Mouse (Mus musculus): ENCODE data around the gene Fam76a. TPM values are rescaled to one million over a fixed set of nuclear protein-coding genes. Genes with fewer than 3 reads are reported as not detected.

Fam76a gene
- total and polyA plus RNA-seq, 3 experiments: 13.3 to 45.1 (median 29.5) TPM

- no peaks in the 10 kb centered on the region for H3K36me3 ChIP-seq (ENCODE audit: control insufficient read depth, insufficient read depth, low read length)
- TF ChIP-seq EP300 (IDR thresholded peaks at IDR 0.05; ENCODE audit: insufficient read depth, low read depth, low read length) (no peak), CTCF (IDR thresholded peaks at IDR 0.05) (no peak), POLR2A (IDR thresholded peaks at IDR 0.05; ENCODE audit: insufficient read depth, low read depth, low read length) (no peak)
- no peaks in the 10 kb centered on the region for H3K27me3 ChIP-seq (ENCODE audit: control insufficient read depth, insufficient read depth, low read length)
- H3K4me3 ChIP-seq: no peak overlapping the region
- no peaks in the 10 kb centered on the region for H3K79me2 ChIP-seq (replicated peaks; ENCODE audit: control insufficient read depth, insufficient read depth, low read length)
- no peak for DNase-seq
- no peak overlapping the region for H3K9ac ChIP-seq (ENCODE audit: low read depth, low read length)
- 21% methylated on average over 2 of the region's 2 CpGs for WGBS
- no peak overlapping the region for H3K27ac ChIP-seq
- peaks cover 27% of the 10 kb centered on the region for H3K4me1 ChIP-seq (ENCODE audit: control insufficient read depth, insufficient read depth, low read length)
- intact Hi-C loops (cut with DNase I): no loop called here
Measured at GRCm38 (mm10) chr4:132963436-132963835, 41.1 kb upstream of the Fam76a start.

- WGBS: 63% methylated on average over 4 of the region's 4 CpGs
- TF ChIP-seq EP300 (IDR thresholded peaks at IDR 0.05; ENCODE audit: insufficient read depth, low read depth, low read length): no peak
- no peak for TF ChIP-seq POLR2A (IDR thresholded peaks at IDR 0.05; ENCODE audit: insufficient read depth, low read depth, low read length)
- no peak for TF ChIP-seq CTCF (IDR thresholded peaks at IDR 0.05)
- Histone ChIP-seq H3K9ac (ENCODE audit: low read depth, low read length) (no peak overlapping the region), H3K4me3 (no peak overlapping the region), H3K4me1 (ENCODE audit: control insufficient read depth, insufficient read depth, low read length) (peaks cover 27% of the 10 kb centered on the region), H3K36me3 (ENCODE audit: control insufficient read depth, insufficient read depth, low read length) (no peaks in the 10 kb centered on the region), H3K27ac (peak overlapping the region; percentile 78; the same call in 1 of the 2 replicates), H3K27me3 (ENCODE audit: control insufficient read depth, insufficient read depth, low read length) (no peaks in the 10 kb centered on the region), H3K79me2 (replicated peaks; ENCODE audit: control insufficient read depth, insufficient read depth, low read length) (no peaks in the 10 kb centered on the region)
- intact Hi-C loops (cut with DNase I): no loop called here
- no peak for DNase-seq
Measured at GRCm38 (mm10) chr4:132962628-132963027, 40.3 kb upstream of the Fam76a start.

- TF ChIP-seq CTCF (IDR thresholded peaks at IDR 0.05) (no peak), EP300 (IDR thresholded peaks at IDR 0.05; ENCODE audit: insufficient read depth, low read depth, low read length) (no peak), POLR2A (IDR thresholded peaks at IDR 0.05; ENCODE audit: insufficient read depth, low read depth, low read length) (no peak)
- no peak overlapping the region for H3K9ac ChIP-seq (ENCODE audit: low read depth, low read length)
- DNase-seq: no peak
- peak overlapping the region; percentile 78 for H3K27ac ChIP-seq
- no peak overlapping the region for H3K4me3 ChIP-seq
- no peaks in the 10 kb centered on the region for H3K36me3 ChIP-seq (ENCODE audit: control insufficient read depth, insufficient read depth, low read length)
- H3K4me1 ChIP-seq (ENCODE audit: control insufficient read depth, insufficient read depth, low read length): peaks cover 27% of the 10 kb centered on the region
- no peaks in the 10 kb centered on the region for H3K79me2 ChIP-seq (replicated peaks; ENCODE audit: control insufficient read depth, insufficient read depth, low read length)
- 48% methylated on average over 5 of the region's 5 CpGs for WGBS
- H3K27me3 ChIP-seq (ENCODE audit: control insufficient read depth, insufficient read depth, low read length): no peaks in the 10 kb centered on the region
- intact Hi-C loops (cut with DNase I): no loop called here
Measured at GRCm38 (mm10) chr4:132961866-132962265, 39.5 kb upstream of the Fam76a start.

GRCm38 (mm10) chr4:132960864-132961639, 38.7 kb upstream of the Fam76a start:
- Histone ChIP-seq H3K27me3 (ENCODE audit: control insufficient read depth, insufficient read depth, low read length) (no peaks in the 10 kb centered on the region), H3K36me3 (ENCODE audit: control insufficient read depth, insufficient read depth, low read length) (no peaks in the 10 kb centered on the region), H3K27ac (peak overlapping the region; percentile 78), H3K9ac (ENCODE audit: low read depth, low read length) (peak overlapping the region; percentile 28), H3K4me1 (ENCODE audit: control insufficient read depth, insufficient read depth, low read length) (peaks cover 27% of the 10 kb centered on the region), H3K4me3 (no peak overlapping the region), H3K79me2 (replicated peaks; ENCODE audit: control insufficient read depth, insufficient read depth, low read length) (no peaks in the 10 kb centered on the region)
- DNase-seq: peak; percentile 77 to 78
- intact Hi-C loops (cut with DNase I): no loop called here
- 23% methylated on average over 13 of the region's 13 CpGs for WGBS
- TF ChIP-seq POLR2A (IDR thresholded peaks at IDR 0.05; ENCODE audit: insufficient read depth, low read depth, low read length) (peak; percentile 41; the same call in 1 of the 2 replicates), CTCF (IDR thresholded peaks at IDR 0.05) (no peak), EP300 (IDR thresholded peaks at IDR 0.05; ENCODE audit: insufficient read depth, low read depth, low read length) (0 out of 2 replicates have a peak, but pooled peaks have one; percentile 68)

GRCm38 (mm10) chr4:132960313-132960712, 38.0 kb upstream of the Fam76a start:
- TF ChIP-seq POLR2A (IDR thresholded peaks at IDR 0.05; ENCODE audit: insufficient read depth, low read depth, low read length) (no peak), EP300 (IDR thresholded peaks at IDR 0.05; ENCODE audit: insufficient read depth, low read depth, low read length) (no peak), CTCF (IDR thresholded peaks at IDR 0.05) (no peak)
- Histone ChIP-seq H3K27me3 (ENCODE audit: control insufficient read depth, insufficient read depth, low read length) (no peaks in the 10 kb centered on the region), H3K79me2 (replicated peaks; ENCODE audit: control insufficient read depth, insufficient read depth, low read length) (no peaks in the 10 kb centered on the region), H3K9ac (ENCODE audit: low read depth, low read length) (no peak overlapping the region; the same call in 1 of the 2 replicates), H3K36me3 (ENCODE audit: control insufficient read depth, insufficient read depth, low read length) (no peaks in the 10 kb centered on the region), H3K4me1 (ENCODE audit: control insufficient read depth, insufficient read depth, low read length) (peaks cover 28% of the 10 kb centered on the region), H3K4me3 (no peak overlapping the region), H3K27ac (peak overlapping the region; percentile 78)
- 25% methylated on average over 5 of the region's 5 CpGs for WGBS
- DNase-seq: no peak
- intact Hi-C loops (cut with DNase I): no loop called here

GRCm38 (mm10) chr4:132959679-132960045, 37.3 kb upstream of the Fam76a start:
- Histone ChIP-seq H3K79me2 (replicated peaks; ENCODE audit: control insufficient read depth, insufficient read depth, low read length) (no peaks in the 10 kb centered on the region), H3K4me1 (ENCODE audit: control insufficient read depth, insufficient read depth, low read length) (peaks cover 30% of the 10 kb centered on the region), H3K4me3 (no peak overlapping the region), H3K27me3 (ENCODE audit: control insufficient read depth, insufficient read depth, low read length) (no peaks in the 10 kb centered on the region), H3K27ac (peak overlapping the region; percentile 78), H3K9ac (ENCODE audit: low read depth, low read length) (no peak overlapping the region), H3K36me3 (ENCODE audit: control insufficient read depth, insufficient read depth, low read length) (no peaks in the 10 kb centered on the region)
- TF ChIP-seq POLR2A (IDR thresholded peaks at IDR 0.05; ENCODE audit: insufficient read depth, low read depth, low read length): 0 out of 2 replicates have a peak, but pooled peaks have one; percentile 10
- TF ChIP-seq CTCF (IDR thresholded peaks at IDR 0.05): no peak
- intact Hi-C loops (cut with DNase I): no loop called here
- no peak for DNase-seq
- WGBS: 32% methylated on average over 3 of the region's 3 CpGs
